Mouse (Mus musculus) E14TG2a.4 (cell line): Measurements from ENCODE around the gene C4b.

Experiments
- CTCF ChIP-seq: conservative IDR thresholded peaks from 2 replicates; pipeline ENCODE4 v1.5.1; 2014; ENCODE audit warnings: low read length
- NANOG ChIP-seq: IDR thresholded peaks from 2 replicates; pipeline ENCODE4 v1.6.1; 2014; ENCODE audit warnings: borderline replicate concordance, low read length, mixed read lengths

GRCm38 (mm10) chr17:34744206-34744605 lies 524 bp upstream of the C4b start:
- TF ChIP-seq CTCF (no peak), NANOG (no peak)
